8 mouse cellular contexts compared by ENCODE assay signal in the genomic region with DNA sequence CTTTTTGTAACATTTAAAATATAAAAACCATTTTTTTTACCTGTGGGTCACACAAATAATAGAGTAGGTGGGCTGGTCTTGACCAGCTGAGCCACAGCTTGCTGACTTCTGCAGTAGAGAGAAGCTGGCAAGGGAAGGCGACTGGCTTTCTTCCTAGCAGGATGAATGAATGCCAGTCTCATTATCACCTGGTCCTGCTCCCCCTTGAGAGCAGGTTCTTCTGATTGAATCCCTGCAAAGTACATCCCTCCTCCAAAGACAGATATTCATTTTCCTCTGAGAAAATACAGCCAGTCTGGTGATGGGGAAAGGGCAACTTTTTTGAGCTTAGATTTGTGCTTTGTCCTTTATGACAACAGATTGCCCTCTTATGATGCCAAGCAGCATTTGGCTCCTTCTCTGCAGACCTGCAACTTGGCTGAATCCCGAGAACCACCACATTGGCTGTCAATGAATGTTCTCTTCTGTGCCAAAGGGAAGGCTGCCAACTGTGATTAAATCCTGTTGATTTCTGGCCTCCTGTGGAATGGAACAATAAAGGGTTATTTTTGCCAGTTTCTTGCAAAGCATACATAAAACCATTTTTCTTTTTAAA.
DNase-seq lines count a peak whose midpoint lies in the region.

No protein-coding gene starts in this region.

- H3K36me3 ChIP-seq in heart, embryonic 10.5 days: no peaks in the 10 kb centered on the region

- peak; percentile 27 for DNase-seq in heart, adult 8-10 months (ENCODE audit: low spot score)
- no peak for DNase-seq in heart, embryonic 10.5 days (ENCODE audit: low spot score)
- peak; percentile 93 for DNase-seq in cerebellum, adult 11-12 months
- peak; percentile 33 for DNase-seq in heart, postnatal 4 days
- DNase-seq in left cerebral cortex, postnatal 10 days (ENCODE audit: extremely low spot score in 1 of 2, low spot score in 2 of 2): peak; percentile 28 to 74
- DNase-seq in adipocyte (ENCODE audit: low spot score): no peak
- DNase-seq in gastrocnemius, postnatal 10 days: no peak
- DNase-seq in urinary bladder, postnatal 10 days (ENCODE audit: low spot score): no peak

- H3K4me3 ChIP-seq in heart, embryonic 10.5 days: no peak overlapping the region

- no peaks in the 10 kb centered on the region for H3K27me3 ChIP-seq in heart, embryonic 10.5 days (ENCODE audit: insufficient read depth, poor library complexity, severe bottlenecking)

- no peaks in the 10 kb centered on the region for H3K9me3 ChIP-seq in heart, embryonic 10.5 days

- 68% methylated on average over 2 of the region's 2 CpGs for WGBS in heart, embryonic 10.5 days

- H3K27ac ChIP-seq in heart, embryonic 10.5 days: no peak overlapping the region

- intact Hi-C loops in left cerebral cortex, postnatal 10 days (cut with DNase I): no loop called here

- H3K4me1 ChIP-seq in heart, embryonic 10.5 days: no peaks in the 10 kb centered on the region

Comparison
In these comparisons a context has a peak if more than half of its experiments do, and no peak if none do; other contexts are left out.
1. DNase-seq: peak in heart, adult 8-10 months (single experiment), cerebellum, adult 11-12 months (single experiment), heart, postnatal 4 days (single experiment) and left cerebral cortex, postnatal 10 days (2 of 2); none in heart, embryonic 10.5 days (single experiment), adipocyte (single experiment), gastrocnemius, postnatal 10 days (single experiment) and urinary bladder, postnatal 10 days (single experiment).